Mouse (Mus musculus) adrenal gland, adult 8-10 months (tissue): Measurements from ENCODE around the gene Armh4. TPM values are rescaled to one million over a fixed set of nuclear protein-coding genes. Genes with fewer than 3 reads are reported as not detected.
A peak's percentile ranks its signal among the peaks of the same experiment; 100 is the strongest.

Source experiments
- DNase-seq: peaks from one replicate; pipeline ENCODE4 v3.0.0; 2022
- total RNA-seq, 4 experiments: library from RNA; stranded (reverse); gene quantifications; 2 replicates each; pipeline ENCODE4 v1.2.4; 2022

Armh4 gene
- total RNA-seq, 4 experiments from 2014 or later: 0.89 to 2.0 (median 1.1) TPM

GRCm38 (mm10) chr14:49723361-49724054 is 59.7 kb downstream of the Armh4 start:
- DNase-seq: peak; percentile 9

DNA sequence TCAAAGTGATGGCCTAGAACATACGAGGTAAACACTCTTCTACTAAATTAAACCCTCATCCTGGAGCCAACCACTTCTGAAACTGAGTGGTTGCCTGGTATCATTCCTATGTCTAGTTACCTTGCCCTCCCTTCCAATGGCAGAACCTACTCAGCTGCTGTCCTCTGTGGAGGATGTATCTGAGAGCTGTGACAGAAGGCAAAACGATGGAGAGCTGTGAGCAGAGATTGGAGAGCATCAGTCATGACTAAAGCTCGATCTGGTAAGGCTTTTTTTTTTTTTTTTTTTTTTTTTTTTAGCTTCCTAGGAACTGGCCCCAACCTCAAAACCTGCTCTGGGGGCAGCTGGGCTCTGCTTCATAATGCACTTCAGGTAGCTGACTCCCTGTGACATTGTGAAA is 60.4 kb downstream of the Armh4 start:
- DNase-seq: no peak

GRCm38 (mm10) chr14:49721281-49721680 is 61.9 kb downstream of the Armh4 start:
- DNase-seq: no peak

- DNase-seq: peak; percentile 52
Measured at GRCm38 (mm10) chr14:49719678-49720077, 63.5 kb downstream of the Armh4 start.

- no peak for DNase-seq
Measured at GRCm38 (mm10) chr14:49711016-49711415, 72.2 kb downstream of the Armh4 start.

DNA sequence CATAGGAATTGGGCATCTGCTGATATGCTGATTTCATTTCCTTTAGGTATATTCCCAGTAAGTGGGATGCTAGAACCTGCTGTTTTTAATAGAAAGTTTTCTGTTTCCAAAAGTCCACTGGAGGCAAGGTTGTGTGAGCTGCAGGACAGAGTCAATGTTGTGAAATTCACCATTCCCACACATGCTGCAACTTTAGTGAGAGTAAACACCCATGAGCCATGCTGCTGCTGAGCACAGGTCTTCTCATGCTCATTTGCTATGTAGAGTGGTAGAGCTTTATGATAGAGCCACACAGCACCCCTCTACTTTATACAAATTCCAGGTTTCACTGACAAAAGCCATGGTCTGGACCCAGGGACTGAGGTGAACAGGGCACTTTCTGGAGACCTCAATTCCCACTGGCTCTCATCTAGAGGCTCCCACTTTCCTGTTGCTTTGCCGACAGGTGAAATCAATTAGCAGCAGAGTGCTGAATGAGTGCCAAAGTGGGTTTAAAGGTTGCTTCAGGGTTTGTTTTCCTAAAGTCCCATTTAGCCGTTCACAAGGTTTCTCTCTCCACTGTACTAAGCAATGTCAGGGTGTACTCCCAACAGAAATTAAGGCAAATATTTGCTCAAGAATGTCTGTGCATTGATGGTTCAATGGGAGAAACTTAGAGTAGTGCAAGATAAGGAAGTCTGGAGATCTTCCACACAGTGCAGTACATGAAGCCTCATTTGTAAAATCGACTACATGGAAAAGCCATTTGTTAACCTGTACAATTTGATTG is 79.6 kb downstream of the Armh4 start:
- DNase-seq: no peak

GRCm38 (mm10) chr14:49679511-49680284 is 103.5 kb downstream of the Armh4 start:
- no peak for DNase-seq

DNA sequence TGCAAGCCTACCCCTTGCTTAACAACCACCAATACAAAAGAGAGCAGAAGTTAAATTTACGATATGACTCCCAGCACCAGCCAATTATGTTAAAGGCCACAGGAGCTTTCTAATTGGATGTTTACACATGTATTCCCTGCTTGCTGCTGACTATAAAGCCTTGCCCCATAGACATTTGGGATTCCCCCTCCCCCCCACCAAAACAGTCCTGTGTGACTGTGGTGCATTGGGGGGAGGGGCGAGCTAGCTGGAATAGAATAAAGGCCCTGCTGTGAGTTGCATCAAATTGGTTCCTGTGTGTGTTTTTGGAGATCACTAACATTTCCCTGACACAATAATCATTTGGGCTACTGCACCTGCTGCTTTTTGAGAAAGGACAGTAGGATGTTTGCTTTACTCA is 106.6 kb downstream of the Armh4 start:
- no peak for DNase-seq

- DNase-seq: no peak
Measured at GRCm38 (mm10) chr14:49660444-49660843, 122.7 kb downstream of the Armh4 start.

DNA sequence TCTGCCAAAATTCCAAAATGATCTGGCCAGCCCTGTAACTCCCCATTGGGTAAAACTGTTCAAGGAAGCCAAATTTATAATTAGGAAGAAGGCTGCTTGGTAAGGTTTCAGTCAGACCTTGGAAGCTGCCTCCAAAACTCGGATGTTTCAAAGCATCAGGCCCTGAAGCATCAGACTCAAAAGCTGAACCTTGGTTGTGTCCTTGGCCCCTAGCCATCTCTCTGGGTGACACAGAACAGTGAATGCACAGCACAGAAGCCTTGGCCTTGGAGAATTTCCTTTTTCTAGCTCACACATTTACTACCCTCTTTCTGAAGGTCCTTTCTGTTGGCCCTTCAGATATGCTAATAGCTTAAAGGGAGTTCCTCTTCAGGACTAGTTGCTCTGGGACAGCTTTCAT is 134.0 kb downstream of the Armh4 start:
- DNase-seq: peak; percentile 74

GRCm38 (mm10) chr14:49637422-49637821 is 145.8 kb downstream of the Armh4 start:
- DNase-seq: no peak

DNA sequence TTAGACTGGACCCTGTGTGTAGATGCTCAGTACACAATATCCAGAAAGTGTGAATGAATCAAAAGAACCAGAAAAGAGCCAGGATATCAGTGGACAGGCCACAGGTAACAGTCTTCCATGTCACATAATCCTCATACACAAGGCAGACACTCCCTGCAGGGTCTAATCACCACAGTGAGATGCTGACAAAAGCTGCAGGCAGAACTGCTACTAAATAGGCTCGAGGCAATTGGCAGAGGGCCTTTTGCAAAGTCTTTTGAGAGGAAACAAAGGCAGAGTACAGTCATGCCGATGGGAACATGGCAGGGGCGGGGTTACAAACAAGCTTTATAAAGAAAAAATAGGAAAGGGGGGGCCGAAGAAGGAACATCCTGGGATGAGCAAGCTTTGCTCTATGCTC is 157.1 kb downstream of the Armh4 start:
- DNase-seq: no peak

Other genes starting within 250 kb of the Armh4 start
- not detected for gene Olfr722, start 118.6 kb upstream of the Armh4 start, total RNA-seq
- gene Olfr723, start 148.4 kb upstream of the Armh4 start, total RNA-seq: not detected
- not detected for gene Olfr724, start 179.9 kb upstream of the Armh4 start, total RNA-seq